9 mouse cellular contexts compared by ENCODE assay signal in genomic region chr7:99107566-99107965, GRCm38 (mm10). TPM values are rescaled to one million over a fixed set of nuclear protein-coding genes. Genes with fewer than 3 reads are reported as not detected.
DNase-seq lines count a peak whose midpoint lies in the region; ATAC-seq lines count a peak whose summit lies in the region.
"Had no signal": no experiment of that assay in that cellular context is flagged by ENCODE, and none has a peak within 500 bp of the region (broad histone marks: within the 10 kb centered on the region; RNA-seq: fewer than 3 reads in every experiment).

No protein-coding gene starts in this region.

- DNase-seq in heart, postnatal 25 days (ENCODE audit: low spot score) = no peak
- peak; percentile 21 for DNase-seq in ovary, postnatal 14 days (ENCODE audit: low spot score)
- no peak for DNase-seq in ovary, adult 18-20 months (ENCODE audit: low spot score)
- peak; percentile 46 for DNase-seq in embryo, embryonic 9.5 days (ENCODE audit: extremely low spot score)
- no peak for DNase-seq in cerebellum, postnatal 4 days (ENCODE audit: low spot score in 2 of 2)
- DNase-seq in urinary bladder, adult 18-20 months (ENCODE audit: low spot score in 2 of 2) = no peak

- no peaks in the 10 kb centered on the region for H3K9me3 ChIP-seq in heart, embryonic 16.5 days (replicated peaks; ENCODE audit: control insufficient read depth, low read length)
- H3K9me3 ChIP-seq: neural tube, embryonic 13.5 days had no signal

- peaks cover 4% of the 10 kb centered on the region; the same call in 1 of the 2 replicates for H3K4me1 ChIP-seq in heart, embryonic 16.5 days (ENCODE audit: control insufficient read depth, insufficient read depth, low read length)

- H3K27ac ChIP-seq in heart, embryonic 16.5 days (ENCODE audit: low read length) = no peak overlapping the region
- H3K27ac ChIP-seq: neural tube, embryonic 13.5 days had no signal

- H3K4me2 ChIP-seq in heart, embryonic 16.5 days (ENCODE audit: low read depth, low read length) = no peak overlapping the region
- H3K4me2 ChIP-seq: neural tube, embryonic 13.5 days had no signal

- 48% methylated on average over 3 of the region's 3 CpGs for WGBS in heart, embryonic 16.5 days

- no peaks in the 10 kb centered on the region for H3K36me3 ChIP-seq in heart, embryonic 16.5 days (ENCODE audit: control insufficient read depth, insufficient read depth)
- H3K36me3 ChIP-seq: neural tube, embryonic 13.5 days had no signal

- peak; percentile 49; the same call in 1 of the 2 replicates for ATAC-seq in heart, embryonic 16.5 days (replicated peaks; ENCODE audit: extremely low read depth, insufficient read depth, low FRiP score)
- ATAC-seq in neutrophil, adult 5-6 weeks (ENCODE audit: extremely low read depth, insufficient number of reproducible peaks, low FRiP score, poor library complexity, severe bottlenecking) = peak; percentile 72; the same call in 1 of the 2 replicates

- no peak overlapping the region for H3K4me3 ChIP-seq in heart, embryonic 16.5 days (ENCODE audit: low read length)
- H3K4me3 ChIP-seq: neural tube, embryonic 13.5 days had no signal

- no peaks in the 10 kb centered on the region for H3K27me3 ChIP-seq in heart, embryonic 16.5 days (ENCODE audit: control insufficient read depth, insufficient read depth, low read length)
- H3K27me3 ChIP-seq: neural tube, embryonic 13.5 days had no signal

- intact Hi-C loops in heart, postnatal 25 days (cut with DNase I) = loop anchor here (1.0 to 5.0 kb wide), 2 partner anchors 44 to 145 kb away; no protein-coding TSS in a partner anchor

- H3K9ac ChIP-seq in heart, embryonic 16.5 days (ENCODE audit: low read length) = no peak overlapping the region

RNA-seq across cellular contexts. Expression of gene Uvrag, which starts 33.4 kb away (rescaled TPM):
- 16.3 and 17.3 TPM in 2 replicates for polyA plus RNA-seq in heart, embryonic 16.5 days (2015; fragmentation: Nextera tagmentation; extraction: Ambion mirVana)
- 10 to 100 TPM; 24.9 to 26.3 TPM for total RNA-seq in heart, postnatal 25 days (2021)
- total RNA-seq in neutrophil, adult 5-6 weeks (2017) = 90.1 and 93.1 TPM in 2 replicates

Comparison
In these comparisons a context has a peak if more than half of its experiments do, and no peak if none do; other contexts are left out.
1. DNase-seq: peak in ovary, postnatal 14 days (single experiment) and embryo, embryonic 9.5 days (single experiment); none in heart, postnatal 25 days (single experiment), ovary, adult 18-20 months (single experiment), cerebellum, postnatal 4 days (0 of 2) and urinary bladder, adult 18-20 months (0 of 2).